Mouse (Mus musculus) heart, embryonic 15.5 days (tissue): ENCODE data around the gene Olfr470. TPM values are rescaled to one million over a fixed set of nuclear protein-coding genes. Genes with fewer than 3 reads are reported as not detected.
"Not testable (repeated sequence)": the region's sequence is repeated elsewhere in the genome, so short reads cannot be mapped to it uniquely, and the experiment has no call there.

ENCODE experiments used
- ATAC-seq: fragments of 200-750 bp; cut with Nextera tagmentation; replicated peaks from 2 replicates; pipeline ENCODE4 v1.8.0; 2017; ENCODE audit warnings: low read depth, moderate TSS enrichment; ENCODE audit not compliant: insufficient number of reproducible peaks, insufficient read depth, low FRiP score
- H3K27ac ChIP-seq: fragments of 300-500 bp; sonication (generic); 2 replicates; pipeline ENCODE4 v1.5.1; 2015; ENCODE audit warnings: mild to moderate bottlenecking, inconsistent platforms
- H3K27me3 ChIP-seq: fragments of 300-500 bp; sonication (generic); 2 replicates; pipeline ENCODE4 v1.6.1; 2015; ENCODE audit warnings: inconsistent platforms
- H3K36me3 ChIP-seq: fragments of 300-500 bp; sonication (generic); 2 replicates; pipeline ENCODE4 v1.6.1; 2015; ENCODE audit warnings: mild to moderate bottlenecking, inconsistent platforms
- H3K4me1 ChIP-seq: fragments of 300-500 bp; sonication (generic); replicated peaks from 2 replicates; pipeline ENCODE4 v1.6.1; 2015; ENCODE audit warnings: inconsistent platforms
- H3K4me2 ChIP-seq: fragments of 300-500 bp; sonication (generic); 2 replicates; pipeline ENCODE4 v1.6.1; 2015; ENCODE audit warnings: inconsistent platforms, mild to moderate bottlenecking, moderate library complexity
- H3K4me3 ChIP-seq: fragments of 300-500 bp; sonication (generic); 2 replicates; pipeline ENCODE4 v1.5.1; 2015; ENCODE audit warnings: mild to moderate bottlenecking, inconsistent platforms
- H3K9ac ChIP-seq: fragments of 300-500 bp; sonication (generic); 2 replicates; pipeline ENCODE4 v1.6.1; 2015; ENCODE audit warnings: mild to moderate bottlenecking, inconsistent platforms
- H3K9me3 ChIP-seq: fragments of 300-500 bp; sonication (generic); replicated peaks from 2 replicates; pipeline ENCODE4 v1.6.1; 2016; ENCODE audit warnings: inconsistent platforms
- WGBS: fragments of 180-500 bp; shearing (Covaris S2); methylation state at CpG from one replicate; pipeline ENCODE4 v1.1.7; 2015; ENCODE audit warnings: mixed read lengths; 5-methylcytosine and 5-hydroxymethylcytosine counted together
- polyA plus RNA-seq: library from polyadenylated mRNA; unstranded; fragments of >200 nt; fragmentation: Nextera tagmentation; extraction: Ambion mirVana; gene quantifications from 2 replicates; pipeline ENCODE4 v1.2.1, GENCODE M21; 2015

The Olfr470 gene
- polyA plus RNA-seq: not detected in 2 replicates

DNA sequence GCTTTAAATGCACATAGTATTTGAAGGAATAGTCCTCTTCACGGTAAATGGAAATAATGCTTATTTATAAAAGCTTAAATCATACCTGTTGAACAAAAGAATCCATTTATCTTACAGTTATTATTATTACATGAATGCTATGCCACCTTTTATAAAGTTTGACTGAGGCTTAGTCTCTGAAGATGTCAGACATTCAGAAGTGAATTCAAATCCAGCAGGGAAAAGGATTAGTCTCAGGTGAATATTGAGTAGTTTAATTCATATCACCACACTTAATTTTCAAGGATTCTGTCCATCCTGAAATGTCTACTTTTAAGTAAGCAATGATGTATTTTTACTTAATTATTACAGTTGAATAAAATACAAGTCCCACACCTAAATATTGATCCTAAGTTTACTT, at the start of gene Olfr470:
Gene Olfr470, minus strand, starts transcription at position 101 of the 400 bp plus-strand sequence.
- not testable (repeated sequence) for H3K4me1 ChIP-seq, H3K9me3 ChIP-seq, H3K4me2 ChIP-seq, H3K4me3 ChIP-seq, H3K27ac ChIP-seq, H3K36me3 ChIP-seq, H3K9ac ChIP-seq, ATAC-seq, H3K27me3 ChIP-seq
- WGBS: 65% methylated on average over 1 of the region's 1 CpGs

DNA sequence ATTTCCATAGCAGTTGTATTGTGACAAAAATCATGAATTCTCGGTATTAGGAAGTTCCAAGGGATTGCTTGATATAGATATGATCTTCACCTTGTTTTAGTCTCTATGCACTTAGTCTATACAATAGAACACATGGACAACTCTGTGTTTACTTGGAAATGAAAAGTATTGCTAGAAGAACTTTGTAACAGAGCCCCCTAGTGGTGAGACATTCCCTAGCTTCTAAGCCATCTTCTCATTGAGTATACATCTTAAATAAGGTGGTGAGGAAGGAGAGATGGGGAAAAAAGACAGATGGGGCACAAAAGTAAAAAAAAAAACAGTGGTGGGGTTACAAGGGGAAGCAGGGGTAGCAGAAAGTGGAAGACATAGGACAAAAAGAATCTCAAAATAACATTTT, 5.6 kb downstream of the Olfr470 start:
- no peak for ATAC-seq
- H3K27ac ChIP-seq: no peak overlapping the region
- no peaks in the 10 kb centered on the region for H3K4me1 ChIP-seq
- no peaks in the 10 kb centered on the region for H3K27me3 ChIP-seq
- 58% methylated on average over 1 of the region's 1 CpGs for WGBS
- H3K36me3 ChIP-seq: no peaks in the 10 kb centered on the region
- no peak overlapping the region for H3K9ac ChIP-seq
- H3K4me3 ChIP-seq: no peak overlapping the region
- H3K9me3 ChIP-seq: no peaks in the 10 kb centered on the region
- no peak overlapping the region for H3K4me2 ChIP-seq

DNA sequence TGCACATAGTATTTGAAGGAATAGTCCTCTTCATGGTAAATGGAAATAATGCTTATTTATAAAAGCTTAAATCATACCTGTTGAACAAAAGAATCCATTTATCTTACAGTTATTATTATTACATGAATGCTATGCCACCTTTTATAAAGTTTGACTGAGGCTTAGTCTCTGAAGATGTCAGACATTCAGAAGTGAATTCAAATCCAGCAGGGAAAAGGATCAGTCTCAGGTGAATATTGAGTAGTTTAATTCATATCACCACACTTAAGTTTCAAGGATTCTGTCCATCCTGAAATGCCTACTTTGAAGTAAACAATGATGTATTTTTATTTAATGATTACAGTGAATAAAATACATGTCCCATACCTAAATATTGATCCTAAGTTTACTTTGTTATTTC, 21.8 kb downstream of the Olfr470 start, which contains the start of gene Olfr469:
Gene Olfr469, minus strand, starts transcription at position 101 of the 400 bp plus-strand sequence.
- H3K4me1 ChIP-seq, ATAC-seq, H3K27me3 ChIP-seq: not testable (repeated sequence)

DNA sequence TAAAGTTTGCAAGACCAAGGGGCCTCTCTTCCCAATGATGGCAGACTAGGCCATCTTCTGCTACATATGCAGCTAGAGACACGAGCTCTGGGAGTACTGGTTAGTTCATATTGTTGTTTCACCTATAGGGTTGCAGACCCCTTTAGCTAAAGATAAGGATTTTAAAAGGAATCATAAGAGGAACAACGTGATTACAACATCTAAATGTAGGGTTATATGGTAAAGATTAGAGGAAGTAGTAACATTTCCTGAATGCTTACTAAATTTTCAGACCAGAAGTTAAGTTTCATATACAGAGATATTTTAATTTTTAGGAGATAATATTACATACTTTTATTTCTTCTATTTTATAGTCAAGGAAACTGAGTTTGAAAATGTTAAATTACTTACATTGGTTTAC, 23.4 kb downstream of the Olfr470 start:
- not testable (repeated sequence) for H3K36me3 ChIP-seq, H3K4me2 ChIP-seq, H3K9ac ChIP-seq, H3K27ac ChIP-seq, H3K9me3 ChIP-seq, H3K27me3 ChIP-seq, H3K4me3 ChIP-seq, H3K4me1 ChIP-seq, ATAC-seq
- WGBS: 48% methylated on average over 2 of the region's 2 CpGs

More for the DNA sequence above, 21.8 kb downstream of the Olfr470 start, which contains the start of gene Olfr469:
- not testable (repeated sequence) for H3K27ac ChIP-seq, H3K4me2 ChIP-seq, H3K4me3 ChIP-seq, H3K9me3 ChIP-seq, H3K9ac ChIP-seq, H3K36me3 ChIP-seq

DNA sequence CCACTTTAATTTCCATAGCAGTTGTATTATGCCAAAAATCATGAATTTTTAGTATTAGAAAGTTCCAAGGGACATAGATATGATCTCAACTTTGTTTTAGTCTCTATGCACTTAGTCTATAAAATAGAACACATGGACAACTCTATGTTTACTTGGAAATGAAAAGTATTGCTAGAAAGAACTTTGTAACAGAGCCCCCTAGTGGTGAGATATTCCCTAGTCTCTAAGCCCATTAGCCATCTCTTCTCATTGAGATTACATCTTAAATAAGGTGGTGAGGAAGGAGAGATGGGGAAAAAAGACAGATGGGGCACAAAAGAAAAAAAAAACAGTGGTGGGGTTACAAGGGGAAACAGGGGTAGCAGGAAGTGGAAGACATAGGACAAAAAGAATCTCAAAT, 27.8 kb downstream of the Olfr470 start:
- Histone ChIP-seq H3K27ac (no peak overlapping the region), H3K4me3 (no peak overlapping the region), H3K9me3 (no peaks in the 10 kb centered on the region), H3K4me1 (no peaks in the 10 kb centered on the region), H3K9ac (no peak overlapping the region), H3K4me2 (no peak overlapping the region), H3K27me3 (no peaks in the 10 kb centered on the region), H3K36me3 (no peaks in the 10 kb centered on the region)
- ATAC-seq: no peak

DNA sequence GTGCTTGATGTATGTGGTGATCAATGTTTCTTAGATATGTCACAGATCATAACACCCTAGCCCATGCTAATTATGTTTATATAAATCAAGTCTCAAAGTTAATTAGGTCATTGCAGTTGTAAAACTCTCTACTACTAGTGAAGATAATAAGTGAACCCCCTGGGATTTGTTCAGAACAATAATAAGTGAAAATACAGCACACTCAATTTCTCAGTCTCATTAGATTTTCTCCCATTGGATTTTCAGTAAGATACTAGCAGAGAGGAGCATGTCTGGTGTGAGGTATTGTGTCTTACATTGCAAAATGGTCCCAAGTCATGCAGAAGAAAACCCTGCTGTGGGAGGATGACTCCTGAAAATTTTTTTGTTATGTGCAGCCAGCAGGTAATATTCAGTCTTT, 35.3 kb downstream of the Olfr470 start, which contains the start of gene Olfr467:
Gene Olfr467, plus strand, starts transcription at position 301 of the 400 bp plus-strand sequence.
- Histone ChIP-seq H3K27me3 (no peaks in the 10 kb centered on the region), H3K9ac (no peak within 1 kb of the TSS), H3K4me2 (no peak within 1 kb of the TSS), H3K36me3 (no peaks in the 10 kb centered on the region), H3K4me3 (no peak within 1 kb of the TSS), H3K9me3 (no peaks in the 10 kb centered on the region), H3K27ac (no peak within 1 kb of the TSS), H3K4me1 (no peaks in the 10 kb centered on the region)
- ATAC-seq: no peak

DNA sequence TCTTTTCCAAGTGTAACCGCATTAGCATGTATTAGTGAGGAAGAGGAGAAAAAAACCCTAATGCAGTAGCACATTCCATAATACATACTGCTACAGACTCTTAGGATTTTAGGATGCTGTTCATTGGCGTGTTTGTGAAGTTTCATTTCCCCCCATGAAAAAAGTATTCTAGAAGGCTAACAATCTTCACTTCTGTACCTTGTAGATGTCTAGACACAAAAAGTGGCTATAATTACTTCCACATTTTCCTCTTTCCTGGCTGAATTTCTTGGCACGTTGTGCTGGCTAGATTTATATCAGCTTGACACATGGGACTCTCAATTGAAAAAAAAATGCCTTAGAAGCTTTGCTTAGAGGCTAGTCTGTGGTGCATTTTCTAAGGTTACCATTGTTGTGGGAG, 45.2 kb downstream of the Olfr470 start:
- no peaks in the 10 kb centered on the region for H3K27me3 ChIP-seq
- 61% methylated on average over 3 of the region's 3 CpGs for WGBS

DNA sequence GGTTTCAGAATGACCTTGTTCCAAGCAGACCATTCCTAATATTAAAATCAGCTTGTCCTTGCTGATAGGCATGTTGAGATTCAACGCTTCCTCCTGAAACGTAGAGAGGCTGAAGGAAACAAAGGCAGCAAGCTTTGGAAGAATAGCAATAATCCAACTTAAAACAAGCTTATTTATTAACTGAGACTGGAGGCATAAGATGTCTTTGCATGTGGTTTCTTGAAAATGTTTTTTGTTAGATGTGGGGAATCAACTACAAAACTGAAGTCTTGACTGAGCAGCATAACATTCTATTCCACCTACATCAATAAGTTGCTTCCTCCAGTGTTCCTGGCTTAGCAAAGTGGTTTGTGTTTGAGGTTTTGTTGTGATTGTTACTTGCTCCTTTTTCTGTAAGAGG, 46.2 kb downstream of the Olfr470 start, which contains the start of gene Ovch2:
Gene Ovch2, minus strand, starts transcription at position 101 of the 400 bp plus-strand sequence.
- ATAC-seq: no peak
- no peaks in the 10 kb centered on the region for H3K27me3 ChIP-seq
- H3K9me3 ChIP-seq: no peaks in the 10 kb centered on the region
- no peak within 1 kb of the TSS for H3K4me3 ChIP-seq
- H3K4me1 ChIP-seq: no peaks in the 10 kb centered on the region
- H3K27ac ChIP-seq: no peak within 1 kb of the TSS
- WGBS: 80% methylated on average over 2 of the region's 2 CpGs
- H3K9ac ChIP-seq: no peak within 1 kb of the TSS
- no peak within 1 kb of the TSS for H3K4me2 ChIP-seq
- H3K36me3 ChIP-seq: no peaks in the 10 kb centered on the region

More for the DNA sequence above, 45.2 kb downstream of the Olfr470 start:
- ATAC-seq: no peak
- Histone ChIP-seq H3K36me3 (no peaks in the 10 kb centered on the region), H3K4me2 (no peak overlapping the region), H3K4me3 (no peak overlapping the region), H3K9me3 (no peaks in the 10 kb centered on the region), H3K27ac (no peak overlapping the region), H3K4me1 (no peaks in the 10 kb centered on the region), H3K9ac (no peak overlapping the region)

DNA sequence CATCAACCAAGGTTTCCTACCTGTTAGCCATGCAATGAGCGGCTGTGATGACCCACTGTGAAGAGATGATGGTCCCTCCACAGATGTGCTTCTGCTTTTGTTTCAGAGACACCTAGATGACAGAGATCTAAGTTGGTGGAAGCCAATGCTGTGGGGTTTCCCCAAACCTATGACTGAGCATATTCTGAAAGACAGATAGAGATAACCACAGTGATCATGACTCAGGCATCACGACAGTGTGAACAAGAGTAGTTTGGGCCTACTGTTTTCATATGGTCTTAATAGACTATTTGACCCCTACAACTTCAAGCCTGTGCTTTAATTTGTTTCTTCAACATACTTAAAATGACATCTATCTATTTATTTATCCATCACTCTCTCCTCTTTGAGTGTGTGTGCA, 50.8 kb downstream of the Olfr470 start:
- WGBS: 66% methylated on average over 2 of the region's 2 CpGs
- Histone ChIP-seq H3K27me3 (no peaks in the 10 kb centered on the region), H3K4me1 (no peaks in the 10 kb centered on the region), H3K9me3 (no peaks in the 10 kb centered on the region), H3K36me3 (no peaks in the 10 kb centered on the region), H3K27ac (no peak overlapping the region), H3K4me2 (no peak overlapping the region), H3K9ac (no peak overlapping the region), H3K4me3 (no peak overlapping the region)
- no peak for ATAC-seq

Other genes starting within 250 kb of the Olfr470 start
- gene 5330417H12Rik, start 222.3 kb downstream of the Olfr470 start, polyA plus RNA-seq: not detected in 2 replicates
- 0.72 and 0.81 TPM in 2 replicates for gene Cyb5r2, start 89.5 kb downstream of the Olfr470 start, polyA plus RNA-seq
- not detected in 2 replicates for gene Ovch2, start 46.3 kb downstream of the Olfr470 start, polyA plus RNA-seq
- not detected in 2 replicates for gene Olfr467, start 35.2 kb downstream of the Olfr470 start, polyA plus RNA-seq
- gene Olfr469, start 21.9 kb downstream of the Olfr470 start, polyA plus RNA-seq: not detected in 2 replicates
- not detected in 2 replicates for gene Olfr472, start 50.4 kb upstream of the Olfr470 start, polyA plus RNA-seq
- gene Olfr473, start 83.0 kb upstream of the Olfr470 start, polyA plus RNA-seq: not detected in 2 replicates
- not detected in 2 replicates for gene Olfr474, start 107.2 kb upstream of the Olfr470 start, polyA plus RNA-seq
- not detected in 2 replicates for gene Olfr476, start 117.3 kb upstream of the Olfr470 start, polyA plus RNA-seq
- not detected in 2 replicates for gene Olfr477, start 139.2 kb upstream of the Olfr470 start, polyA plus RNA-seq
- not detected in 2 replicates for gene Olfr478, start 186.5 kb upstream of the Olfr470 start, polyA plus RNA-seq
- not detected in 2 replicates for gene Olfr479, start 203.2 kb upstream of the Olfr470 start, polyA plus RNA-seq
- gene Olfr480, start 219.9 kb upstream of the Olfr470 start, polyA plus RNA-seq: not detected in 2 replicates
- not detected in 2 replicates for gene Olfr481, start 232.4 kb upstream of the Olfr470 start, polyA plus RNA-seq